ENCODE assay signal across 17 mouse cellular contexts in genomic region chr9:62775464-62775863, GRCm38 (mm10). TPM values are rescaled to one million over a fixed set of nuclear protein-coding genes. Genes with fewer than 3 reads are reported as not detected.
DNase-seq lines count a peak whose midpoint lies in the region; ATAC-seq and TF ChIP-seq lines count a peak whose summit lies in the region.
"Had no signal": no experiment of that assay in that cellular context is flagged by ENCODE, and none has a peak within 500 bp of the region (broad histone marks: within the 10 kb centered on the region; RNA-seq: fewer than 3 reads in every experiment).

No protein-coding gene starts in this region.

- H3K9ac ChIP-seq in lung, embryonic 14.5 days = no peak overlapping the region
- H3K9ac ChIP-seq: forebrain, embryonic 15.5 days; heart, embryonic 15.5 days; midbrain, embryonic 13.5 days had no signal

- H3K4me3 ChIP-seq in lung, embryonic 14.5 days (ENCODE audit: low read depth, low read length) = no peak overlapping the region
- H3K4me3 ChIP-seq: forebrain, embryonic 15.5 days; heart, embryonic 15.5 days; hindbrain, embryonic 10.5 days; midbrain, embryonic 13.5 days had no signal

- no peak overlapping the region for H3K27ac ChIP-seq in lung, embryonic 14.5 days (ENCODE audit: low read depth)
- H3K27ac ChIP-seq: forebrain, embryonic 15.5 days; heart, embryonic 15.5 days; hindbrain, embryonic 10.5 days; macrophage; midbrain, embryonic 13.5 days had no signal

- no peaks in the 10 kb centered on the region for H3K4me1 ChIP-seq in lung, embryonic 14.5 days (ENCODE audit: insufficient read depth)
- H3K4me1 ChIP-seq: midbrain, embryonic 13.5 days had no signal

- no peaks in the 10 kb centered on the region for H3K27me3 ChIP-seq in lung, embryonic 14.5 days (ENCODE audit: insufficient read depth, low read length)
- H3K27me3 ChIP-seq: forebrain, embryonic 15.5 days; heart, embryonic 15.5 days; midbrain, embryonic 13.5 days had no signal

- H3K4me2 ChIP-seq in lung, embryonic 14.5 days = no peak overlapping the region
- H3K4me2 ChIP-seq: forebrain, embryonic 15.5 days; heart, embryonic 15.5 days; liver, embryonic 11.5 days; midbrain, embryonic 13.5 days had no signal

- no peaks in the 10 kb centered on the region for H3K36me3 ChIP-seq in lung, embryonic 14.5 days (ENCODE audit: insufficient read depth)
- H3K36me3 ChIP-seq: forebrain, embryonic 15.5 days; heart, embryonic 15.5 days; hindbrain, embryonic 10.5 days; midbrain, embryonic 13.5 days had no signal

- no peaks in the 10 kb centered on the region for H3K9me3 ChIP-seq in lung, embryonic 14.5 days (ENCODE audit: low read depth, low read length)
- H3K9me3 ChIP-seq: forebrain, embryonic 15.5 days; heart, embryonic 15.5 days; hindbrain, embryonic 10.5 days; midbrain, embryonic 13.5 days had no signal

- peak; percentile 93 for DNase-seq in Muller cell, postnatal 12 days (ENCODE audit: inconsistent ontology term)
- peak; percentile 31 for DNase-seq in embryo, embryonic 11 days
- DNase-seq in lung, embryonic 14.5 days = peak; percentile 29
- DNase-seq in mesoderm, embryonic 11.5 days (ENCODE audit: low read depth, low spot score) = peak; percentile 38
- DNase-seq in frontal cortex, postnatal 14 days (ENCODE audit: low spot score in 2 of 2) = no peak
- no peak for DNase-seq in cerebellum, postnatal 36 days
- no peak for DNase-seq in spleen, adult 12 weeks (ENCODE audit: low spot score)
- DNase-seq: adrenal gland, postnatal 36 days; cerebellum, adult 2 months; layer of hippocampus, postnatal 36 days; right cerebral cortex, postnatal 25 days had no signal

- TF ChIP-seq CTCF in lung, embryonic 14.5 days (IDR thresholded peaks at IDR 0.05; ENCODE audit: low read depth) = no peak

- WGBS in lung, embryonic 14.5 days = 22% methylated on average over 4 of the region's 4 CpGs

- no peak; the same call in 1 of the 2 replicates for ATAC-seq in lung, embryonic 14.5 days (ENCODE audit: insufficient read depth)
- ATAC-seq: forebrain, embryonic 15.5 days; midbrain, embryonic 13.5 days had no signal

RNA-seq across cellular contexts. Expression of gene Fem1b, which starts 36.3 kb away (rescaled TPM):
- 37.1 and 37.6 TPM in 2 replicates for polyA plus RNA-seq in lung, embryonic 14.5 days (2014; fragmentation: Nextera tagmentation; extraction: Ambion mirVana)

Comparison
In these comparisons a context has a peak if more than half of its experiments do, and no peak if none do; other contexts are left out.
1. DNase-seq: peak in Muller cell, postnatal 12 days (single experiment), embryo, embryonic 11 days (single experiment), lung, embryonic 14.5 days (single experiment) and mesoderm, embryonic 11.5 days (single experiment); none in frontal cortex, postnatal 14 days (0 of 2), cerebellum, postnatal 36 days (0 of 2) and spleen, adult 12 weeks (single experiment).